Mouse (Mus musculus) CD8-positive naive resting alpha-beta T cell, adult 2 months (primary cell): ENCODE results near the gene Tm6sf2.
A peak's percentile ranks its signal among the peaks of the same experiment; 100 is the strongest.

ENCODE experiments used
- DNase-seq, 2 experiments: peaks; one replicate each; pipeline ENCODE4 v3.0.0; 2022; ENCODE audit warnings: low read depth in 2 of 2, low spot score in 2 of 2

Tm6sf2 gene

DNA sequence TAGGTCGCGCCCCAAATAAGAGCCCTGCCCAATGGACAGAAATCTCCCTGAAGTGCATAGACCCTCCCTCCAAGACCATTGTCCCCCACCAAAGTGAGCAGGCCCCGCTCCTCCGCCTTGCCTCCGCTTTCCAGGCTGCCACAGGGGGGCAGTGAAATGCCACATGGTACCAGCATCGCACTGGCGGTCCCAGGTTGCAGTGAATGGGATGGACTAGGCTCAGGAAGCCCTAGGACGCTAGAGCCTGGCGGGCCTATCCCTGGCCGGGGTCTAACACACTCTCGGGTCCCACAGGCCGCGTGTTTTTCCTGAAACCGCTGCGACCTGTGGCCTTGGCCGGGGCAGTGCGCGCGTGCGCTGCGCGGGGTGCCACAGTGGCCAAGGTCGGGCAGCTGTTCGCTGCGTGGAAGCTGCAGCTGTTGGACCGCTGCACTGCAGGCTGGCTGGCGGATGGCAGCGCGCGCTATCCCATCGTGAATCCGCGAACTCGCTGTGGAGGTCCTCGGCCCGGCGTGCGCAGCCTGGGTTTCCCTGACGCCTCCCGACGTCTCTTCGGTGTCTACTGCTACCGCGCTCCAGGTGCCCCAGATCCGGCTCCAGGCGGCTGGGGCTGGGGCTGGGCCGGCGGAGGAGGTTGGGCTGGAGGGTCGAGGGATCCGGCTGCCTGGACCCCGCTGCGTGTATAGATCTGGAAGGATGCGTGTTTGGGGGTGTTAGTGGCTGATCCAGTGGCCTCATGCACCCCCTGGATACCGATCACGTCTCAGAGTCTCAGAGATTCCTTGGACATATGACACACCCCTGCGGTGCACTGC, 15.3 kb downstream of the Tm6sf2 start:
- DNase-seq, result no peak

GRCm38 (mm10) chr8:70089296-70089960, 16.7 kb downstream of the Tm6sf2 start:
- no peak for DNase-seq

GRCm38 (mm10) chr8:70092786-70093185, 20.1 kb downstream of the Tm6sf2 start:
- no peak for DNase-seq

- DNase-seq, result no peak
Observed at GRCm38 (mm10) chr8:70099276-70099675, 26.6 kb downstream of the Tm6sf2 start.

DNA sequence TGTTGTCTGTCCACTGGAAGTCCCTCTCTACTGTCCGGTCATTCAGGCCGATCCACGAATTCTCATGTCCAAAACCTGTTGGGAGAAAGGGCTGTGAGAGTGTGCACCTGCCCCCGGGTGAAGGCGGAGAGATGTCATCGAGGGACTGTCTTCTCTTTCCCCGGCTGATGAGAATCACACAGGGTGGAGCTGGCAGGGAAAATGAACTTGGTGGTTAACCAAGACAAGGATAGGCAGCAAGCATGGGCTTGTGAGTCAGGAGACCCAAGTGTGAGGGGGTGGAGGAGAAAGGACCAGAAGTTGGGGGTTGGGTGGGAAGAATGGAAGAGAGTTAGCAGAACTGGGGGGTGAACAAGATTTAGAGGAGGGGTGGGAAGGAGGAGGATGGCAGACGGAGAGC, 27.5 kb downstream of the Tm6sf2 start:
- no peak for DNase-seq

GRCm38 (mm10) chr8:70104506-70104905, 31.8 kb downstream of the Tm6sf2 start:
- peak; percentile 35 to 58 for DNase-seq

DNA sequence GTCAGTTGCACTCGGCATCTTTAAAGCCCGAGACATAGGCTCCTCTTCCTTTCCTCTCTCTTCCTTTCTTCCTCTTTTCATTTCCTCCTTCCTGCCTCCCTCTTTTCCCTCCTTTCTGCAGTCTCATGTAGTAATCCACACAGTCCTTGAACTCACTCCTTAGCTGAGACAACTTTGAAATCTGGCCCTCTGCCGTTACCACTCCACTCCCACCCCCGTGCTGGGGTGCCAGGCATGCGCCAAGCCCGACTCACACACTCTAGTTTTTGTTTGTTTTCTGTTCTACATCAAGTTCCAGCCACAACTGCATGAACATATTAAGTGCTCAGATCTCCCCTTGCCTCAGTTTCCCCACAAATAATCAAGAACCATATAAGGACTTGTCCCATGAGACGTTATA, 32.2 kb downstream of the Tm6sf2 start:
- no peak for DNase-seq

- no peak for DNase-seq
Observed at GRCm38 (mm10) chr8:70110451-70110850, 37.7 kb downstream of the Tm6sf2 start.

GRCm38 (mm10) chr8:70111192-70111795, 38.6 kb downstream of the Tm6sf2 start:
- no peak for DNase-seq

DNA sequence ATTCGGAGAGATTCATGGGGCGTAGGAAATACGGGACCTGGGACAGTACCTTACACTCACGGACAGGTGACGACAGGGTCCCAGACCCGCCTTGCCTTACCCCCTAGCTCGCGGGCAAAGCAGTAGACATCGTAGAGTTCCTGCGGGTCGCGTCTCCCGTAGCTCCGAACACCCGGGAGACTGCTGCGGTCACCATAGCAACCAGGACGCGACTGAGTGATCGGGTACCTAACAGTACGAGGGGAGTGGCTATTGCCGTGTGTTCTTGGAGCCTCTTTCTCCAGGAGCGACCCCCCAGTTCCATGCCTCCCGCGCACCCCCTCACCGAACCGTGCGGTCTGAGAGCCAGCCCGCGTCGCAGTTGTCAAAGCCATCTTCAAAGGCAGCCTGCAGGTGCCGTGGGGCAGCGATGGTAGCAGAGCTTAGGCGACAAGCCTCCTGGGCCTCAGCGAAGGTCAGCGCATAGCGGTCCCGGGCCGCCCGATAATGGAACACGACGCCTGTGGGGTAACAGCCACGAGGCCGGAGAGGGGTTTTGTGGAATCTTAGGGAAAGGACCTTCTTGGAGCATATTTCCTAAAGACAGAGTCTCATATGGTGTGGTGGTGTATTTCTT, 39.8 kb downstream of the Tm6sf2 start:
- DNase-seq, result no peak

GRCm38 (mm10) chr8:70114488-70114887, 41.8 kb downstream of the Tm6sf2 start:
- DNase-seq, result no peak

- no peak for DNase-seq
Observed at GRCm38 (mm10) chr8:70114892-70115291, 42.2 kb downstream of the Tm6sf2 start.

GRCm38 (mm10) chr8:70117611-70118010, 44.9 kb downstream of the Tm6sf2 start:
- DNase-seq, result no peak

GRCm38 (mm10) chr8:70118726-70119700, 46.3 kb downstream of the Tm6sf2 start:
- DNase-seq, result no peak

GRCm38 (mm10) chr8:70120667-70121066, 47.9 kb downstream of the Tm6sf2 start, which contains the start of gene Ncan:
Gene Ncan, minus strand, starts transcription at chr8:70120873.
- no peak for DNase-seq

DNA sequence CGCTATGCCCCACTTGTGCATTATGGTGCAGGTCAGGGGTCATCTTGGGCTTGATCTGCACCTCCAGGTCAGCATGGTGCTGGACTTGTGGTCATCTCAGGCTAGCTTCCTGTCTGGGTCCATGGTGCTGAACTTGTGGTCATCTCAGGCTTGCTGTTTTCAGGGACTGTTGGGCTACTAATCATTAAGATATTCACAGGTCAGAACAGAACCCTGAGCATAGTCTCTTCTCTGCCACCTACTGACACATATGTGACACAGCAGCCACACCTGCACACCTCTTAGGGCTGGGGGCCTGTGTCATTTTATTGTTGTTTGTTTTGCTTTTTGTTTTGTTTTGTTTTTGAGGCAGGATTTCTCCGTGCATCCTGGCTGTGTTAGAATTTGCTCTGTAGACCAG, 50.1 kb downstream of the Tm6sf2 start:
- DNase-seq, result no peak

DNA sequence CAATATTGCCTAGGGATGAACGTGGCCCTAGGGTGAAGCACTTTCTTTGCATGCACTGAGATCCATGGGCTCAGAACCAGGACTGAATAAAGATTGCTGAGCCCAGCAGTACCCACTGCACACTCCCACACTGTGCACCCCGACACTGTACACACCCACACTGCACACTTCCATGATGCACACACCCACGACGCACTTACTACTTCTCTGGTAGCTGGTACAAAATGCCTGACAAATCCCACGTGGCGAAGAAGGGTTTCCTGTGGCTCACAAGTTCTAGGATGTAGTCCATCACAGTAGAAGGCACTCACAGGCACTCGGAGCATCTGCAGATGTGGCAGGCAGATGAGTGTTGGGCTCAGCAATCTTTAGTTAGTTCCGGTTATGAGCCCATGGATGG, 52.3 kb downstream of the Tm6sf2 start:
- DNase-seq, result no peak

GRCm38 (mm10) chr8:70128435-70128834, 55.7 kb downstream of the Tm6sf2 start:
- no peak for DNase-seq

DNA sequence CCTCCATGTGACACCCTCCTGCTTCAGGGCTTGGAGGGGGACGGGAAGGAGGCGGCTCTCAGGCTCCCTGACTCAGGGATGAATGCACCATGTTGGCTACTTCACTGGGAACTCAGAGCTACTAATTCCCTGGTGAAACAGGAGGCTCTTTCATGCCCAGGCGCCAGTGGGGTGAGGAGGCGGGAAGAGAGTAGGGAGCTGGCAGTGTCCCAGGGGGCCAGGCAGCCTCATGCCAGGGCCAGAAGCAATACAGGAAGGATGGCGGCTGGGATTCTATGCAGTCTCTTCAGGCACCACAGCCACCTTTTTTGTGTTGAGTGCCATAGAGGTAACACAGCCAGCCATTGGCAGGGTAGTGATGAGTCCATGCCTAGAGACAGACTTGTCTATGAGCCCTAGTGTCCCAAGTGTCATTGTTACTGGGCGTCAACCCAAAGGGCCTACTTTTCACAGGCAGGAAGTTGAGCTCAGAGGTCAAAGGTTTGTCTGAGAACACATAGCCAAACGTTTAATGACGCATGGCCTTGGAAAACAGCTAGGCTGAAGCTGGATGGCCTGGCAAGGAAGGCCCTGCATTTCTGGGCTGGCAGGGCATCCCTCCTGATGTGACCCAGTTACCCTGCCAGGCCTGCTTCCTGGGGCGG, 56.7 kb downstream of the Tm6sf2 start:
- no peak for DNase-seq
